Mouse (Mus musculus) inflammation-experienced regulatory T-cells, adult 6 months (primary cell): ENCODE data around the gene Zfp212. TPM values are rescaled to one million over a fixed set of nuclear protein-coding genes. Genes with fewer than 3 reads are reported as not detected.

Experiments
- ATAC-seq: one replicate; pipeline ENCODE4 v1.8.0; 2017
- polyA plus RNA-seq, 3 experiments: library from polyadenylated mRNA; unstranded; fragments of 100-300 nt; shearing (Covaris generic); gene quantifications; one replicate each; pipeline ENCODE4 v1.2.1; 2017

Zfp212 gene
- 10 to 100 TPM; 13.3 to 16.0 (median 13.6) TPM for polyA plus RNA-seq

GRCm38 (mm10) chr6:47920447-47921340 lies at the start of gene Zfp212:
Gene Zfp212 (plus strand): TSS chr6:47920476.
- ATAC-seq, result peak; percentile 90

GRCm38 (mm10) chr6:47872266-47872665 lies 48.0 kb upstream of the Zfp212 start:
- no peak for ATAC-seq

GRCm38 (mm10) chr6:47877058-47877457 lies 43.2 kb upstream of the Zfp212 start, which contains the start of gene Zfp282:
Gene Zfp282 (plus strand): TSS chr6:47877204.
- no peak for ATAC-seq

- peak; percentile 78 for ATAC-seq
Observed at GRCm38 (mm10) chr6:47877461-47878132, 42.7 kb upstream of the Zfp212 start.

- ATAC-seq, result no peak
Observed at GRCm38 (mm10) chr6:47878133-47878514, 42.2 kb upstream of the Zfp212 start.

GRCm38 (mm10) chr6:47878593-47878992 lies 41.7 kb upstream of the Zfp212 start:
- no peak for ATAC-seq

GRCm38 (mm10) chr6:47879049-47879716 lies 41.1 kb upstream of the Zfp212 start:
- no peak for ATAC-seq

- ATAC-seq, result no peak
Observed at GRCm38 (mm10) chr6:47880166-47880565, 40.1 kb upstream of the Zfp212 start.

- ATAC-seq, result no peak
Observed at GRCm38 (mm10) chr6:47888812-47889383, 31.4 kb upstream of the Zfp212 start.

- no peak for ATAC-seq
Observed at GRCm38 (mm10) chr6:47899416-47899815, 20.9 kb upstream of the Zfp212 start.

- ATAC-seq, result no peak
Observed at GRCm38 (mm10) chr6:47903587-47903986, 16.7 kb upstream of the Zfp212 start.

- no peak for ATAC-seq
Observed at GRCm38 (mm10) chr6:47904361-47904760, 15.9 kb upstream of the Zfp212 start.

- ATAC-seq, result no peak
Observed at GRCm38 (mm10) chr6:47904917-47905695, 15.2 kb upstream of the Zfp212 start.

GRCm38 (mm10) chr6:47906326-47906725 lies 13.9 kb upstream of the Zfp212 start:
- no peak for ATAC-seq

GRCm38 (mm10) chr6:47909007-47909406 lies 11.3 kb upstream of the Zfp212 start:
- ATAC-seq, result no peak

- ATAC-seq, result no peak
Observed at GRCm38 (mm10) chr6:47911650-47912049, 8.6 kb upstream of the Zfp212 start.

- ATAC-seq, result no peak
Observed at GRCm38 (mm10) chr6:47912991-47913390, 7.3 kb upstream of the Zfp212 start.

GRCm38 (mm10) chr6:47917051-47917450 lies 3.2 kb upstream of the Zfp212 start:
- no peak for ATAC-seq

- ATAC-seq, result no peak
Observed at GRCm38 (mm10) chr6:47918768-47919274, 1.5 kb upstream of the Zfp212 start.

- ATAC-seq, result no peak
Observed at GRCm38 (mm10) chr6:47919646-47920446, 430 bp upstream of the Zfp212 start.

GRCm38 (mm10) chr6:47942461-47942860 lies 22.2 kb downstream of the Zfp212 start:
- peak; percentile 21 for ATAC-seq
